23 mouse cellular contexts compared by ENCODE assay signal in genomic region chr11:68631611-68632316, GRCm38 (mm10). TPM values are rescaled to one million over a fixed set of nuclear protein-coding genes. Genes with fewer than 3 reads are reported as not detected.
A peak's percentile ranks its signal among the peaks of the same experiment; 100 is the strongest.
DNase-seq lines count a peak whose midpoint lies in the region; ATAC-seq and TF ChIP-seq lines count a peak whose summit lies in the region.
"Had no signal": no experiment of that assay in that cellular context is flagged by ENCODE, and none has a peak within 500 bp of the region (broad histone marks: within the 10 kb centered on the region; RNA-seq: fewer than 3 reads in every experiment).

No protein-coding gene starts in this region.

- H3K4me2 ChIP-seq in forebrain, postnatal 0 days (ENCODE audit: low read depth) = no peak overlapping the region
- no peak overlapping the region; the same call in 1 of the 2 replicates for H3K4me2 ChIP-seq in embryonic facial prominence, embryonic 14.5 days (ENCODE audit: low read depth, low read length)
- H3K4me2 ChIP-seq: forebrain, embryonic 12.5 days; midbrain, embryonic 12.5 days; neural tube, embryonic 15.5 days; stomach, embryonic 15.5 days had no signal

- ATAC-seq in forebrain, postnatal 0 days = peak; percentile 67; the same call in 1 of the 2 replicates
- peak; percentile 22; the same call in 1 of the 2 replicates for ATAC-seq in embryonic facial prominence, embryonic 14.5 days (ENCODE audit: low read depth)
- ATAC-seq: hindbrain, embryonic 16.5 days; intestine, postnatal 0 days had no signal

- H3K9ac ChIP-seq in forebrain, postnatal 0 days = no peak overlapping the region
- no peak overlapping the region for H3K9ac ChIP-seq in embryonic facial prominence, embryonic 14.5 days (ENCODE audit: low read depth, low read length)
- H3K9ac ChIP-seq: forebrain, embryonic 12.5 days; liver, embryonic 14.5 days; midbrain, embryonic 12.5 days; neural tube, embryonic 15.5 days; stomach, embryonic 15.5 days had no signal

- H3K36me3 ChIP-seq in forebrain, postnatal 0 days (ENCODE audit: insufficient read depth) = no peaks in the 10 kb centered on the region
- H3K36me3 ChIP-seq in forebrain, embryonic 10.5 days (replicated peaks) = no peaks in the 10 kb centered on the region
- H3K36me3 ChIP-seq in embryonic facial prominence, embryonic 14.5 days (ENCODE audit: control insufficient read depth, insufficient read depth, low read length) = no peaks in the 10 kb centered on the region
- H3K36me3 ChIP-seq: forebrain, embryonic 12.5 days; midbrain, embryonic 12.5 days; neural tube, embryonic 15.5 days; stomach, embryonic 15.5 days had no signal

- WGBS in forebrain, postnatal 0 days = 49% methylated on average over 17 of the region's 17 CpGs
- 95% methylated on average over 17 of the region's 17 CpGs for WGBS in forebrain, embryonic 10.5 days
- 44% methylated on average over 17 of the region's 17 CpGs for WGBS in embryonic facial prominence, embryonic 14.5 days

- H3K4me3 ChIP-seq in forebrain, postnatal 0 days (ENCODE audit: low read depth, low read length) = no peak overlapping the region
- no peak overlapping the region for H3K4me3 ChIP-seq in forebrain, embryonic 10.5 days
- no peak overlapping the region for H3K4me3 ChIP-seq in embryonic facial prominence, embryonic 14.5 days (ENCODE audit: low read depth, low read length)
- H3K4me3 ChIP-seq: forebrain, embryonic 12.5 days; gastrocnemius, adult 2 months; layer of hippocampus, adult 2 months; midbrain, embryonic 12.5 days; myocyte; neural tube, embryonic 15.5 days; stomach, embryonic 15.5 days had no signal

- H3K9me3 ChIP-seq in forebrain, postnatal 0 days (ENCODE audit: low read length) = no peaks in the 10 kb centered on the region
- no peaks in the 10 kb centered on the region for H3K9me3 ChIP-seq in forebrain, embryonic 10.5 days
- H3K9me3 ChIP-seq in embryonic facial prominence, embryonic 14.5 days (ENCODE audit: control insufficient read depth, low read length) = no peaks in the 10 kb centered on the region
- H3K9me3 ChIP-seq: forebrain, embryonic 12.5 days; midbrain, embryonic 12.5 days; neural tube, embryonic 15.5 days; stomach, embryonic 15.5 days had no signal

- peak overlapping the region; percentile 67 for H3K27ac ChIP-seq in forebrain, postnatal 0 days (ENCODE audit: low read depth, low read length)
- no peak overlapping the region for H3K27ac ChIP-seq in forebrain, embryonic 10.5 days
- peak overlapping the region; percentile 69 for H3K27ac ChIP-seq in embryonic facial prominence, embryonic 14.5 days (replicated peaks; ENCODE audit: low read depth, low read length)
- H3K27ac ChIP-seq: forebrain, embryonic 12.5 days; gastrocnemius, adult 2 months; layer of hippocampus, adult 2 months; liver, embryonic 14.5 days; midbrain, embryonic 12.5 days; neural tube, embryonic 15.5 days; stomach, embryonic 15.5 days had no signal

- H3K4me1 ChIP-seq in forebrain, postnatal 0 days (ENCODE audit: insufficient read depth) = no peaks in the 10 kb centered on the region; the same call in 1 of the 2 replicates
- 0 out of 2 replicates have a peak, but pooled peaks cover 3% of the 10 kb centered on the region for H3K4me1 ChIP-seq in forebrain, embryonic 10.5 days
- H3K4me1 ChIP-seq in embryonic facial prominence, embryonic 14.5 days (ENCODE audit: control insufficient read depth, insufficient read depth, low read length) = peaks cover 24% of the 10 kb centered on the region
- H3K4me1 ChIP-seq: forebrain, embryonic 12.5 days; midbrain, embryonic 12.5 days; stomach, embryonic 15.5 days had no signal

- H3K27me3 ChIP-seq in forebrain, postnatal 0 days (ENCODE audit: insufficient read depth, low read length) = no peaks in the 10 kb centered on the region
- no peaks in the 10 kb centered on the region for H3K27me3 ChIP-seq in forebrain, embryonic 10.5 days (ENCODE audit: poor library complexity, severe bottlenecking)
- H3K27me3 ChIP-seq in embryonic facial prominence, embryonic 14.5 days (replicated peaks; ENCODE audit: control insufficient read depth, insufficient read depth, low read length) = no peaks in the 10 kb centered on the region
- H3K27me3 ChIP-seq: forebrain, embryonic 12.5 days; midbrain, embryonic 12.5 days; neural tube, embryonic 15.5 days; stomach, embryonic 15.5 days had no signal

- no peak for TF ChIP-seq CTCF in forebrain, postnatal 0 days (IDR thresholded peaks at IDR 0.05; ENCODE audit: low read depth)

- DNase-seq in forebrain, postnatal 0 days = peak; percentile 72
- DNase-seq in forebrain, embryonic 10.5 days (ENCODE audit: extremely low spot score, low spot score) = no peak
- DNase-seq in right cerebral cortex, adult 18-20 months = peak; percentile 43
- no peak for DNase-seq in right cerebral cortex, postnatal 14 days
- DNase-seq in embryonic facial prominence, embryonic 14.5 days (ENCODE audit: low spot score) = peak; percentile 90
- DNase-seq in thymus, postnatal 4 days = no peak
- DNase-seq in testis, postnatal 10 days (ENCODE audit: low spot score) = no peak
- DNase-seq: adrenal gland, postnatal 25 days; cerebellum, postnatal 10 days; gastrocnemius, adult 2 months; heart, adult 11 months; heart, postnatal 4 days; spleen, adult 18-20 months had no signal

RNA-seq across cellular contexts. Expression of gene Ccdc42, which starts 44.9 kb away (rescaled TPM):
- 0.46 and 1.3 TPM in 2 replicates for total RNA-seq in forebrain, postnatal 0 days (2014; rRNA removed)
- 0.43 and 0.85 TPM in 2 replicates for polyA plus RNA-seq in forebrain, postnatal 0 days (2015; fragmentation: Nextera tagmentation; extraction: Ambion mirVana)
- 1.1 and 1.6 TPM in 2 replicates for polyA plus RNA-seq in forebrain, embryonic 10.5 days (2016; fragmentation: Nextera tagmentation; extraction: Ambion mirVana)
- 0.28 and 0.64 TPM in 2 replicates for polyA plus RNA-seq in embryonic facial prominence, embryonic 14.5 days (2014; fragmentation: Nextera tagmentation; extraction: Ambion mirVana)
- total RNA-seq: adrenal gland, postnatal 25 days; gastrocnemius, adult 2 months had no signal
- polyA plus RNA-seq: C2C12, myocyte had no signal

RNA-seq across cellular contexts. Expression of gene Myh10, which starts 59.6 kb away (rescaled TPM):
- total RNA-seq in forebrain, postnatal 0 days (2014; rRNA removed) = 141 and 183 TPM in 2 replicates
- polyA plus RNA-seq in forebrain, postnatal 0 days (2015; fragmentation: Nextera tagmentation; extraction: Ambion mirVana) = 50.4 and 68.0 TPM in 2 replicates
- 161 and 167 TPM in 2 replicates for polyA plus RNA-seq in forebrain, embryonic 10.5 days (2016; fragmentation: Nextera tagmentation; extraction: Ambion mirVana)
- polyA plus RNA-seq in embryonic facial prominence, embryonic 14.5 days (2014; fragmentation: Nextera tagmentation; extraction: Ambion mirVana) = 103 and 117 TPM in 2 replicates

Comparison
In these comparisons a context has a peak if more than half of its experiments do, and no peak if none do; other contexts are left out.
1. DNase-seq: peak in forebrain, postnatal 0 days (single experiment), right cerebral cortex, adult 18-20 months (single experiment) and embryonic facial prominence, embryonic 14.5 days (single experiment); none in forebrain, embryonic 10.5 days (single experiment), right cerebral cortex, postnatal 14 days (single experiment), thymus, postnatal 4 days (single experiment) and testis, postnatal 10 days (single experiment).